Mouse (Mus musculus) spleen, postnatal 4 days (tissue): ENCODE measurements around the gene Hoxa3.

Experiments used
- DNase-seq, 2 experiments: peaks; one replicate each; pipeline ENCODE4 v3.0.0; 2022; ENCODE audit warnings: low spot score in 2 of 2

Gene Hoxa3

GRCm38 (mm10) chr6:52213119-52213986, at the start of gene Hoxa3, which contains the start of gene Gm28308:
Gene Hoxa3, minus strand, starts transcription at chr6:52213336.
Gene Gm28308, minus strand, starts transcription at chr6:52213339.
- DNase-seq: no peak

GRCm38 (mm10) chr6:52262463-52263320, 49.6 kb upstream of the Hoxa3 start:
- peak in 1 of 2 experiments; percentile 49 for DNase-seq

GRCm38 (mm10) chr6:52261751-52262462, 48.8 kb upstream of the Hoxa3 start:
- peak in 1 of 2 experiments; percentile 52 for DNase-seq

- no peak for DNase-seq
Measured at GRCm38 (mm10) chr6:52260654-52261575, 47.8 kb upstream of the Hoxa3 start, which contains the start of gene Hoxa13. Gene Hoxa13, minus strand, starts transcription at chr6:52260880.

GRCm38 (mm10) chr6:52259811-52260261, 46.7 kb upstream of the Hoxa3 start:
- DNase-seq: no peak

GRCm38 (mm10) chr6:52259081-52259790, 46.1 kb upstream of the Hoxa3 start:
- DNase-seq: no peak

- DNase-seq: peak; percentile 68 to 87
Measured at GRCm38 (mm10) chr6:52256956-52257355, 43.8 kb upstream of the Hoxa3 start.

GRCm38 (mm10) chr6:52253511-52254500, 40.7 kb upstream of the Hoxa3 start:
- DNase-seq: no peak

GRCm38 (mm10) chr6:52252775-52253376, 39.7 kb upstream of the Hoxa3 start:
- no peak for DNase-seq

GRCm38 (mm10) chr6:52252016-52252774, 39.1 kb upstream of the Hoxa3 start:
- no peak for DNase-seq

GRCm38 (mm10) chr6:52251177-52251879, 38.2 kb upstream of the Hoxa3 start:
- no peak for DNase-seq

GRCm38 (mm10) chr6:52249826-52250225, 36.7 kb upstream of the Hoxa3 start:
- DNase-seq: no peak

- DNase-seq: no peak
Measured at GRCm38 (mm10) chr6:52249415-52249738, 36.2 kb upstream of the Hoxa3 start.

- DNase-seq: no peak
Measured at GRCm38 (mm10) chr6:52248638-52249414, 35.7 kb upstream of the Hoxa3 start.

- DNase-seq: no peak
Measured at GRCm38 (mm10) chr6:52247766-52248637, 34.9 kb upstream of the Hoxa3 start.
